Mouse (Mus musculus): ENCODE data around the gene AC161166.1.

GRCm38 (mm10) chr7:24530062-24530931, 18.0 kb upstream of the AC161166.1 start, which contains the start of gene Irgq:
- TF ChIP-seq POLR2A (IDR thresholded peaks at IDR 0.05; ENCODE audit: borderline replicate concordance, low read depth, low read length) (0 out of 2 replicates have a peak, but pooled peaks have one; percentile 40), CTCF (IDR thresholded peaks at IDR 0.05; ENCODE audit: low read depth, low read length) (no peak)

All from bone marrow macrophage, adult 2 months (primary cell).